Mouse (Mus musculus) liver, postnatal 0 days (tissue): Measurements from ENCODE around the gene Kif4. TPM values are rescaled to one million over a fixed set of nuclear protein-coding genes. Genes with fewer than 3 reads are reported as not detected.

ENCODE experiments used
- ATAC-seq: fragments of 200-750 bp; cut with Nextera tagmentation; 2 replicates; pipeline ENCODE4 v1.8.0; 2017; ENCODE audit warnings: mild to moderate bottlenecking, moderate library complexity
- DNase-seq: peaks from one replicate; pipeline ENCODE4 v3.0.0-alpha.2; 2016
- H3K27ac ChIP-seq: fragments of 300-500 bp; sonication (generic); 2 replicates; pipeline ENCODE4 v1.5.1; 2014; ENCODE audit warnings: antibody characterized with exemption, moderate library complexity, mild to moderate bottlenecking, low read depth
- H3K27me3 ChIP-seq: fragments of 300-500 bp; sonication (generic); 2 replicates; pipeline ENCODE4 v1.6.1; 2014; ENCODE audit warnings: low read length, control low read depth, mixed read lengths; ENCODE audit not compliant: insufficient read depth
- H3K36me3 ChIP-seq: fragments of 300-500 bp; sonication (generic); replicated peaks from 2 replicates; pipeline ENCODE4 v1.6.1; 2014; ENCODE audit warnings: mild to moderate bottlenecking, control low read depth, low read length, moderate library complexity, mixed read lengths; ENCODE audit not compliant: insufficient read depth
- H3K4me1 ChIP-seq: fragments of 300-500 bp; sonication (generic); 2 replicates; pipeline ENCODE4 v1.6.1; 2014; ENCODE audit warnings: antibody characterized with exemption, mild to moderate bottlenecking, control low read depth; ENCODE audit not compliant: insufficient read depth
- H3K4me2 ChIP-seq: fragments of 300-500 bp; sonication (generic); 2 replicates; pipeline ENCODE4 v1.6.1; 2014; ENCODE audit warnings: low read depth, mild to moderate bottlenecking, low read length, moderate library complexity, mixed read lengths
- H3K4me3 ChIP-seq: fragments of 300-500 bp; sonication (generic); 2 replicates; pipeline ENCODE4 v1.5.1; 2014; ENCODE audit warnings: low read depth, low read length
- H3K9ac ChIP-seq: fragments of 300-500 bp; sonication (generic); replicated peaks from 2 replicates; pipeline ENCODE4 v1.6.1; 2014; ENCODE audit warnings: mild to moderate bottlenecking, moderate library complexity
- H3K9me3 ChIP-seq: fragments of 300-500 bp; sonication (generic); 2 replicates; pipeline ENCODE4 v1.6.1; 2016; ENCODE audit warnings: mild to moderate bottlenecking, control low read depth, low read length, mixed read lengths
- CTCF ChIP-seq: sonication (generic); IDR thresholded peaks from 2 replicates; pipeline ENCODE4 v1.5.1; 2016; ENCODE audit warnings: antibody characterized with exemption, low read depth
- EP300 ChIP-seq: IDR thresholded peaks from 2 replicates; pipeline ENCODE4 v1.6.1; 2016; ENCODE audit warnings: antibody characterized with exemption, low read depth, mild to moderate bottlenecking
- WGBS: fragments of 180-500 bp; shearing (Covaris S2); extraction: QIAGEN DNeasy Blood & Tissue Kit; methylation state at CpG from one replicate; pipeline ENCODE4 v1.1.7; 2014; ENCODE audit not compliant: insufficient replicate concordance; 5-methylcytosine and 5-hydroxymethylcytosine counted together
- polyA plus RNA-seq: library from polyadenylated mRNA; unstranded; fragments of >200 nt; fragmentation: Nextera tagmentation; extraction: Ambion mirVana; gene quantifications from 2 replicates; pipeline ENCODE4 v1.2.1, GENCODE M21; 2015

Gene Kif4
- polyA plus RNA-seq, 1 experiment from 2014 or later: 8.4 TPM

GRCm38 (mm10) chrX:100767885-100768626 lies 142.5 kb downstream of the Kif4 start:
- H3K36me3 ChIP-seq: no peaks in the 10 kb centered on the region
- H3K4me2 ChIP-seq: peak overlapping the region; percentile 45
- no peaks in the 10 kb centered on the region for H3K4me1 ChIP-seq
- TF ChIP-seq EP300 (no peak), CTCF (no peak)
- ATAC-seq: no peak
- no peak overlapping the region for H3K27ac ChIP-seq
- no peak overlapping the region for H3K9ac ChIP-seq
- no peak for DNase-seq
- 30% methylated on average over 17 of the region's 36 CpGs for WGBS
- no peaks in the 10 kb centered on the region for H3K9me3 ChIP-seq
- peak overlapping the region; percentile 23 for H3K4me3 ChIP-seq
- peaks cover 27% of the 10 kb centered on the region for H3K27me3 ChIP-seq

GRCm38 (mm10) chrX:100769281-100769680 lies 143.7 kb downstream of the Kif4 start:
- Histone ChIP-seq H3K27ac (no peak overlapping the region), H3K36me3 (no peaks in the 10 kb centered on the region), H3K9ac (no peak overlapping the region), H3K4me2 (no peak overlapping the region), H3K4me3 (no peak overlapping the region), H3K9me3 (no peaks in the 10 kb centered on the region), H3K27me3 (peaks cover 27% of the 10 kb centered on the region), H3K4me1 (no peaks in the 10 kb centered on the region)
- WGBS: 79% methylated on average over 5 of the region's 5 CpGs
- ATAC-seq (no peak), DNase-seq (no peak)
- TF ChIP-seq EP300: no peak
- TF ChIP-seq CTCF: no peak

GRCm38 (mm10) chrX:100774341-100774811 lies 148.8 kb downstream of the Kif4 start:
- TF ChIP-seq CTCF (peak; percentile 70), EP300 (no peak)
- Histone ChIP-seq H3K27ac (no peak overlapping the region), H3K27me3 (peaks cover 3% of the 10 kb centered on the region; the same call in 1 of the 2 replicates), H3K4me3 (peak overlapping the region; percentile 47), H3K4me1 (no peaks in the 10 kb centered on the region; the same call in 1 of the 2 replicates), H3K9ac (peak overlapping the region; percentile 51; the same call in 1 of the 2 replicates), H3K9me3 (no peaks in the 10 kb centered on the region), H3K4me2 (peak overlapping the region; percentile 72), H3K36me3 (no peaks in the 10 kb centered on the region)
- DNase-seq (peak; percentile 63), ATAC-seq (peak; percentile 35; the same call in 1 of the 2 replicates)
- WGBS: 16% methylated on average over 20 of the region's 23 CpGs

- Histone ChIP-seq H3K9ac (no peak overlapping the region), H3K36me3 (no peaks in the 10 kb centered on the region), H3K27ac (no peak overlapping the region), H3K9me3 (no peaks in the 10 kb centered on the region), H3K4me1 (no peaks in the 10 kb centered on the region; the same call in 1 of the 2 replicates), H3K4me2 (no peak overlapping the region), H3K27me3 (no peaks in the 10 kb centered on the region), H3K4me3 (no peak overlapping the region)
- WGBS: 80% methylated on average over 3 of the region's 3 CpGs
- DNase-seq (no peak), ATAC-seq (no peak)
- TF ChIP-seq CTCF: no peak
- no peak for TF ChIP-seq EP300
Measured at GRCm38 (mm10) chrX:100775405-100775804, 149.9 kb downstream of the Kif4 start.

- WGBS: 19% methylated on average over 9 of the region's 9 CpGs
- DNase-seq: peak; percentile 31
- peak; percentile 73 for TF ChIP-seq CTCF
- no peak for TF ChIP-seq EP300
- Histone ChIP-seq H3K9me3 (no peaks in the 10 kb centered on the region), H3K27ac (peak overlapping the region; percentile 75), H3K27me3 (no peaks in the 10 kb centered on the region), H3K4me3 (peak overlapping the region; percentile 55), H3K4me1 (no peaks in the 10 kb centered on the region; the same call in 1 of the 2 replicates), H3K4me2 (peak overlapping the region; percentile 66), H3K36me3 (no peaks in the 10 kb centered on the region), H3K9ac (no peak overlapping the region)
- ATAC-seq: peak; percentile 64
Measured at GRCm38 (mm10) chrX:100776494-100776893, 151.0 kb downstream of the Kif4 start.

Other genes starting within 250 kb of the Kif4 start
- gene Otud6a, start 196.7 kb upstream of the Kif4 start, polyA plus RNA-seq: not detected in 2 replicates
- 0.16 and 0.24 TPM in 2 replicates for gene Awat2, start 183.0 kb upstream of the Kif4 start, polyA plus RNA-seq
- gene Igbp1, start 131.4 kb upstream of the Kif4 start, polyA plus RNA-seq: 17.8 and 19.2 TPM in 2 replicates
- gene Dgat2l6, start 100.9 kb upstream of the Kif4 start, polyA plus RNA-seq: not detected in 2 replicates
- gene Awat1, start 53.5 kb upstream of the Kif4 start, polyA plus RNA-seq: not detected in 2 replicates
- 0.99 and 1.2 TPM in 2 replicates for gene P2ry4, start 30.9 kb upstream of the Kif4 start, polyA plus RNA-seq
- not detected in 2 replicates for gene Arr3, start 20.2 kb upstream of the Kif4 start, polyA plus RNA-seq
- 40.0 and 40.2 TPM in 2 replicates for gene Pdzd11, start 831 bp downstream of the Kif4 start, polyA plus RNA-seq
- gene Gdpd2, start 104.1 kb downstream of the Kif4 start, polyA plus RNA-seq: 0.04 TPM in 1 of 2 replicates, not detected in the other
- 0.42 and 0.43 TPM in 2 replicates for gene Dlg3, start 142.0 kb downstream of the Kif4 start, polyA plus RNA-seq